Mouse (Mus musculus) monocyte, adult 5-6 weeks (primary cell): Measurements from ENCODE around the gene Csnk2a1. TPM values are rescaled to one million over a fixed set of nuclear protein-coding genes. Genes with fewer than 3 reads are reported as not detected.

Experiments used
- ATAC-seq: fragments of 153-309, 156-312 bp; replicated peaks from 2 replicates; pipeline ENCODE4 v1.8.0; 2017; ENCODE audit warnings: mild to moderate bottlenecking; ENCODE audit not compliant: low TSS enrichment, insufficient number of reproducible peaks, severe bottlenecking, poor library complexity, low FRiP score
- total RNA-seq: library from RNA; stranded (forward); fragments of 200-1000, 200-491, 200-594 nt; gene quantifications from 3 replicates; pipeline ENCODE4 v1.2.3, GENCODE M21; 2017

Gene Csnk2a1
- total RNA-seq, 1 experiment from 2014 or later = 114 TPM

DNA sequence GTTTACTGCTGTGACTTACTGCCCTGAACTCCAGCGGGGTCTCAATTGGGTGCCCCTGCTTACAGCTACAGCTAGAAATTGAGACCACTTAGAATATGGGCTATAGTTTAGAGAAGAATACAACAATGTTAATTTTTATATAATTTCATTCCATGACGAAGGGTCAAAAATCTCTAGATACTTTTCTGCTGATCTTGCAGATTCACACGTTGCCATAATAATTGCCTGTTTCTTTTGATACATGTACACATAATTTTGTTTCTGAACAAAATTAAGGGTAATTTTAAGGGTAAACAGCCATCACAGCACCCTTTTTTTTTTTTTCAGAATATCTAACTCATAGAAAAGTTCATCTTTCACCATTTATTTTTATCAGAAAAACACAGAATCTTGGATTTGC lies 80.5 kb downstream of the Csnk2a1 start:
- ATAC-seq = no peak

DNA sequence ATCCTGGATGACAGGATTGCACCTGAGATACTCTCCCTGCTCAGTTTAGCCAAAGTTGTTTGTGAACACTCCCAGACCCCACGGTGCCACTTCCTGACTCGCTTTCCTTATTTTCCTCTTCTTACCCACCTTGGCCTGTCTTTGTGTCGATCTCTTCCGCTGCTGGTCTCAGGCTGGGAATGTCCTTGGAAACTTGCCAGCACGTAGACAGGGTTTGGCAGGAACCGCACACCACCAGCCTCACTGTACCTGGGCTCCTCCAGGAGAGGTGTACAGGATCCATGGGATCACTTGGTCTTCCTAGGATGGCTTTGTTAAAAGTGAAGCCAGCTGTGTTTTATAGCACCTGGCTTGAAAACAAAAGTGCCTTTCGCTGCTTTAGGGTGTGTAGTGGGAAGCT lies 86.4 kb downstream of the Csnk2a1 start:
- ATAC-seq = no peak

DNA sequence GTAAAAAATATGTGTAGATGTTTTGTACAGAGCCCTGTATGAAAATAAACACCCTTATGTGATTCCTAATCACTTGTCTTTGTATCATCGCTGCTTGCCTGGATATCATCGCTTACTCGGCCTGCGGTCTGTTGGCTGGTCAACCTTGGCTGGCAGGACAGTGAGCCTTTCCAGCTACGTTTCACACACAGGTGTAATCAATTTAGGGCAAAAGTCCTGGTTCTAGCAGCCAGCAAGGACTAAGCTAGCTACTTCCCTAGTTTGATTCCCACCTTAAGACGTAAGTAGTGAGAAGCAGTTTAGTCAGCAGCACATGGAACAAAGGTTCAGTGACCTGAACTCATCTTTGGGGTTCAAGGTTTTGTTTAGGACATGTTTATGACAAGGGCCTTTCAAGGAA lies 87.3 kb downstream of the Csnk2a1 start:
- no peak for ATAC-seq

DNA sequence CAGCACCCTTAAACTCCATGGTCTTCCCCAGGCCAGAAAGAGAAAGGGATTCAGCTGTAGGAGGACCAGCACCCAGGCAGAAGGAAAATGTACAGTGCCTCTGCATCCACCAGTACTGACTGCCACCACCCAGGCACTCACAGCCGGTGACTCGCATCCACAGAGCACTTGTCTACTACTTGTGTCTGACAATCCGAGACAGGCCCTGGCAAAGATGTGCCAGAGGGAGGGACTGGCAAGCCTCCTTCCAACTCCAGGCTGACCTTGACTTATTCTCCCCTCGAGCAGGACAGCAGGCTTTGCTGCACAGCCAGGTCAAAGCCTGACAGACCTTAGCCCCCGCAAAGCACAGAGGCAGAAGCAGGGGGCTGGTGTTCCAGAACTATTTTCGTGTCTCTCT lies 90.4 kb downstream of the Csnk2a1 start:
- ATAC-seq = no peak

DNA sequence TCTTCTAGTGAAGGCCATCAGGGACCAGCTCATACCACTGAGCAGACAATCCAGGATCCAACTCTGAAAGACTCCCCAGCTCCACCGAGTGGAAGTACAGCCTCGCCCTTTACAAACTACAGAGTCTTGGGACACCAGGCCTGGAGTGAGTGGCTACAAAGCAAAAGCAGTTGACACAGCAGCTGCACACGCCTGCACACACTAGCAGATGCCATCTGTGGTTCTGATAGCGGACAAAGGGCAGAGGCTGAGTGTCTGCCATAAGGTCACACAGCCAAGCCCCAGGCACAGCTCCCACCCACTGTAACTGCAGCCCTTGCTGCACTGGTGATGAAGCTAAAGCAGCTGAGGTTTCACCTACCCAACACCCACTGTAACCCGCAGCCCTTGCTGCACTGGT lies 94.9 kb downstream of the Csnk2a1 start:
- ATAC-seq = no peak

DNA sequence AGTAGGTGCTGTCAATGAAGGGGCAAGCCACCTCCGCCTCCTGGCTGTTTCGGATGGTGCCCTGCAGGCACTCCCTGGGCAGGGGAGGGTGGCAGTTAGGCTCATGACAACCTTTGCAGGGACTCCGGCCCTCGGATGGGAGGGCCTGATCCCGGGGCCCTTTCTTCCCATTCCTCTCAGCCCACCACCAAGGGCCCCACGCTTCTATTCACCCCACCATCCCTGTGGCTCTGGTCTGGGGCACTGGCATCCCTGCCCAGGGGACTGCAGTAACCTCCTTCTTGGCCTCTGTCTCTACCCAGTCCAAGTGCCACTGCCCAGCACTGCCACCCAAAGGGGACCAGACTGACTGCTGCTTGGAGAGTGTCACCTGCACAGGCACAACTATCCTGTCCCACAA lies 95.6 kb downstream of the Csnk2a1 start:
- no peak for ATAC-seq

DNA sequence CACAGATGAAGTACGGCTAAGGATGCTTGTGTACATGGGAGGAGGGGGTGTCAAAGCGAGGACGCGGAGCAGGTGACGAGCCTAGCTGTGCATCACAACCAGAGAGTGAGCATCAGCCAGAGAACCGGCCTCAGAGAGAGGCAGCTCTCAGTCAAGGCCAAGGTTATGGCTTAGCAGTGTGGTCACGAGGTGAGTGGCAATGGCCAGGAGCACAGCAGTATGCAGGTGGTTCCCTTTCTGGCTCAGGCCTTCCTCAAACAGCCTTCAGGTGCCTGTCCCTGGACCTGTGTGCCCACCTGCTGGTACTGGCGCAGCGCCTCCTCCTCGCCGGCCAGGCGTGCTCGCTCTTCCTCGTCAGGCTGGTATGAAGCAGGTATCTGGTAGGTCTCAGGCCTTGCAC lies 97.3 kb downstream of the Csnk2a1 start:
- ATAC-seq = no peak

DNA sequence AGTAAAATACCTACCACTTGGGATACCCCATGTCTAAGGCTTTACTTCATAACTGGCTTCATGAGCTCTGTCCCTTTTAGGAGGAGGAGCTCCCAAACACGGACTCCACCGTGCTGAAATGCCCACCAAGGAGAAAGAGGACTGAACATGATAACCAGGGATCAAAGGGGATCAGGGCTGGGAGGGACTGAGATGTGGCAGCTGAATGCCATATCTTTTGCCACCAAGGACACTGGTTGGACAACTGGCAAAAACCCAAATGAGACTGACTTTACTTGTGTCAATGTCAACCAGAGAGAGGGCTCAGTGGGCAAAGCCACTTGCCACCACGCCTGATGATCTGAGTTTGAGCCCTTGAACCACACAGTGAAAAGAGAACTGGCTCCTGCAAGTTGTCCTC lies 98.2 kb downstream of the Csnk2a1 start:
- ATAC-seq = no peak

DNA sequence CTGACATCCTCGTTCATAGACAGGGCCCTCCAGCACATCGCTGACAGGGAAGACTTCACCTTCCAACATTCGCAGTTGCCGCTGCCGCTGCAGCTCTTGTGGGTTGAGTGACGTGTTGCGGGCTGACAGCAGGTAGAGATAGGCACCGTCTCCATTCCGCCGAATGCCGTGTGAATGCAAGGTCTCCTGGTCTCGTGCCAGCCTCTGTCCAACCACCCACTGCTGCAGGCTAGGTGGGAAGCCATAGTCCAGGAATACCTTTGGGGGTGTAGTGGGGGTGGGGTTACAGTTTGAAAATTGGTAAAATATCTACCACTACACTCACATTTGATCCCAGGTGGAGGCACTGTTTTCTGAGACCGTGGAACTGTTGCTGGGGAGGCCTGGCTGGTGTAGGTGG lies 99.5 kb downstream of the Csnk2a1 start:
- no peak for ATAC-seq

DNA sequence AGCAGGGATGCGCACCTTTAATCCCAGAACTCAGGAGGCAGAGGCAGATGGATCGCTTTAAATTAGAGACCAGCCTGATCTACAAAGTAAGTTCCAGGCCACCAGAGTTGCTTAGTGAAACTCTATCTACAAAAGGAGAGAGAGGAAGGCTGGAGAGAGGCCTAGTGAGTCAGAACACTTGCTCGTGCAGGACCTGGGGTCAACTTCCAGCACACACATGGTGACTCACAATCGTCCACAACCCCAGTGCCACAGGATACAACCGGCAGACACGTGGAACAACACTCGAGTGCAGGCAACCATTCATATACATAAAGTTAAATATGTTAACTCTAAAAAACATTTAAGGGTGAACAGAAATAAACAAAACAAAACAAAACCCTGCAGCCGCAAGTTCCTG lies 100.0 kb downstream of the Csnk2a1 start:
- ATAC-seq = no peak

DNA sequence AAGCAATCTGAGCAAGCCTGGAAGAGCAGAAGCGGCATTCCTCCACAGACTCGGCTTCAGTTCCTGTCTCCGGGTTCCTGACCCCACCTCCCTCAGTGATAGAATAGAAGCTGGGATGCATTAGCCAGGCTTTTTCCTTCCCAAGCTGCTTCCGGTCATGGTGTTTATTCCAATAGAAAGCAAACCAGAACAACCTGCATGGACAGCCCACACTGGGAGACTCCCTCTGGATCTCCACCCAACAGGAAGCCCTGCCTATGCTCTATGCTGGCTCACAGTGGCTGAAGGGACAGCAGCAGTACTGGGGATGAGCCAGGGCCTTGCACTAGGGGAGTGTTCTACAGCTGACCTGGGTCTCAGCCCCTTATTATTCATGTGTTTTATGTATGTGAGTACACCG lies 101.3 kb downstream of the Csnk2a1 start:
- ATAC-seq = no peak

DNA sequence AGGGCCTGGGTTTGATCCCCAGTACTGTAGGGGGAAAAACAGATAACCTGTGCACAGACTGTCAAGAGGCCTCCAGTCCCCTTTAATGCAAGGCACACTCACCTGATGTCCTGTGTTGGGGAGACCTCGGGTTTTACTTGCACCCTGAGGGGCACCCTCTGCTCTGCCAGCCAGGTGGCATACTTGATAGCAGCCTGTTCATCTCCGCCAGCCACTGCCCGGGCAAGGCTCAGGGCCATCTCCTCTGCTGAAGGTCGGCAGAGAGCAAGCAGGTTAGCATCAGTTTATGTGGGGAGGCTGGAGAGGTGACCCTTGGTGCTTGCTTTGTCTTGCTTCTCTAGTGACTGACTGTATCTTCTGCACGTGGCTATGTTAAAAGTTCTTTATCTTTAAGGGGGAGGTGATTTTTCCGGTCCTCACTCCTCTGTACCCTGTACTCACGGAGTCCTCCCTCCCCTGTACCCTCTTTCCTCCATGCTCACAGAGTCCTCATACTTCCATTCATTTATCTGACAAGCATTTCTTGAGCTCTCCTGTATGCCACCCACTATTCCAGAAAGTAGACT lies 104.3 kb downstream of the Csnk2a1 start:
- ATAC-seq = no peak

Other genes with a start within 250 kb of the Csnk2a1 start
- 0.64 to 5.5 TPM (median 3.1 TPM) in 3 replicates for gene Fam110a, start 246.6 kb upstream of the Csnk2a1 start, total RNA-seq
- 3.0 to 4.9 TPM (median 3.5 TPM) in 3 replicates for gene Slc52a3, start 230.3 kb upstream of the Csnk2a1 start, total RNA-seq
- not detected in 3 replicates for gene Scrt2, start 145.3 kb upstream of the Csnk2a1 start, total RNA-seq
- 14.1 to 28.0 TPM (median 16.1 TPM) in 3 replicates for gene Srxn1, start 121.3 kb upstream of the Csnk2a1 start, total RNA-seq
- gene Tcf15, start 83.3 kb upstream of the Csnk2a1 start, total RNA-seq = not detected in 3 replicates
- gene Tbc1d20, start 67.0 kb downstream of the Csnk2a1 start, total RNA-seq = 34.6 to 50.1 TPM (median 47.4 TPM) in 3 replicates
- gene Rbck1, start 105.8 kb downstream of the Csnk2a1 start, total RNA-seq = 45.0 to 83.3 TPM (median 59.1 TPM) in 3 replicates
- not detected in 3 replicates for gene Trib3, start 117.2 kb downstream of the Csnk2a1 start, total RNA-seq
- gene Nrsn2, start 149.8 kb downstream of the Csnk2a1 start, total RNA-seq = not detected in 3 replicates
- gene Sox12, start 171.2 kb downstream of the Csnk2a1 start, total RNA-seq = 0.10 to 0.43 TPM in 2 of 3 replicates, not detected in the other
- gene Zcchc3, start 188.2 kb downstream of the Csnk2a1 start, total RNA-seq = 0.10 to 0.75 TPM in 2 of 3 replicates, not detected in the other
- gene 6820408C15Rik, start 188.7 kb downstream of the Csnk2a1 start, total RNA-seq = not detected in 3 replicates
- gene Defb23, start 237.8 kb downstream of the Csnk2a1 start, total RNA-seq = not detected in 3 replicates